ENCODE assay signal across 12 mouse cellular contexts in the genomic region with DNA sequence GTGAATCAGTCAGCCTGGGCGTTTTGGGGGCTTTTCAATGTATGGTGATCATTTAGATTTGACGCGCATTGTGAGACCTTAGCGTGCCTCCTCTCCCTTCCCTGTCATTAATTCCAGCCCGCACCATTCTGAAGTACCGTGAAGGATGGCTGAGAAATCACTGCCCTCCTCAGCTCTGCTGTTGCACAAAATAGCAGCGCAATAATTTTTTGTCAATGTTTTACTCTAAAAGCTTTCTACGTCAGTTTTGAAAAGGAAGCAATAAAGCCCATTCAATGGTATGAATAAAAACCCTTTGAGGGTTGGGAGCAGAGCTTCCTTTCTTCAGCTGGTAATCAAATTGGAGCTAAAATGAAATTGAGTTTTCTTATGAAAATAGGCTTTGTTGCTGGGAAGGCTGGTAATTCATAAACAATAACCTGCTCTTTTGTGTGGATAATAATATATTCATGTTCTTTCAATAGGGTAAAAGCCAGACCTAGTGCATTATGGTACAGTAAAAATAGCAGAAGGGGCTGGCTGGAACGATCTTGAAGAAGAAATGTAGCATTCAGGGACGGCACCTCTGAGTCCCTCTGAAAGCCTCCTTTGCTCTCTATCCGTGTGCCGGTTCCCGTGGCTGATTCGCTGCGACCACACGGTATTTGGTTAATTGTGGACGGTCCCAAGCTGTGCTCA.
DNase-seq lines count a peak whose midpoint lies in the region; ATAC-seq and TF ChIP-seq lines count a peak whose summit lies in the region.
"Had no signal": no experiment of that assay in that cellular context is flagged by ENCODE, and none has a peak within 500 bp of the region (broad histone marks: within the 10 kb centered on the region; RNA-seq: fewer than 3 reads in every experiment).

No protein-coding gene starts in this region.

- peak overlapping the region; percentile 32 for H3K4me2 ChIP-seq in neural tube, embryonic 11.5 days (ENCODE audit: low read depth)
- peak overlapping the region; percentile 45 for H3K4me2 ChIP-seq in hindbrain, embryonic 14.5 days (replicated peaks)
- H3K4me2 ChIP-seq in midbrain, embryonic 12.5 days (replicated peaks) = peak overlapping the region; percentile 44
- H3K4me2 ChIP-seq: liver, embryonic 11.5 days had no signal

- H3K4me3 ChIP-seq in neural tube, embryonic 11.5 days (ENCODE audit: low read depth, low read length) = no peak overlapping the region
- 0 out of 2 replicates have a peak overlapping the region, but pooled peaks have one; percentile 13 for H3K4me3 ChIP-seq in hindbrain, embryonic 14.5 days (replicated peaks; ENCODE audit: low read length)
- H3K4me3 ChIP-seq in midbrain, embryonic 12.5 days = no peak overlapping the region
- H3K4me3 ChIP-seq in small intestine, adult 2 months (ENCODE audit: low read depth, low read length) = no peak overlapping the region
- H3K4me3 ChIP-seq in heart, embryonic 10.5 days = no peak overlapping the region

- peak overlapping the region; percentile 26; the same call in 1 of the 2 replicates for H3K9ac ChIP-seq in neural tube, embryonic 11.5 days (ENCODE audit: low read length)
- H3K9ac ChIP-seq in hindbrain, embryonic 14.5 days = peak overlapping the region; percentile 32
- no peak overlapping the region for H3K9ac ChIP-seq in midbrain, embryonic 12.5 days (replicated peaks)

- 33% methylated on average over 17 of the region's 17 CpGs for WGBS in neural tube, embryonic 11.5 days
- 20% methylated on average over 17 of the region's 17 CpGs for WGBS in hindbrain, embryonic 14.5 days
- 51% methylated on average over 17 of the region's 17 CpGs for WGBS in midbrain, embryonic 12.5 days
- 61% methylated on average over 17 of the region's 17 CpGs for WGBS in small intestine, adult 2 months
- WGBS in heart, embryonic 10.5 days = 80% methylated on average over 17 of the region's 17 CpGs

- no peaks in the 10 kb centered on the region for H3K36me3 ChIP-seq in neural tube, embryonic 11.5 days (ENCODE audit: control insufficient read depth, insufficient read depth, low read length)
- no peaks in the 10 kb centered on the region for H3K36me3 ChIP-seq in hindbrain, embryonic 14.5 days (replicated peaks; ENCODE audit: control insufficient read depth, insufficient read depth)
- H3K36me3 ChIP-seq in midbrain, embryonic 12.5 days = no peaks in the 10 kb centered on the region
- no peaks in the 10 kb centered on the region for H3K36me3 ChIP-seq in small intestine, adult 2 months (ENCODE audit: control insufficient read depth, insufficient read depth, low read length)
- H3K36me3 ChIP-seq in heart, embryonic 10.5 days = no peaks in the 10 kb centered on the region

- H3K9me3 ChIP-seq in neural tube, embryonic 11.5 days (ENCODE audit: control insufficient read depth, low read length) = no peaks in the 10 kb centered on the region
- no peaks in the 10 kb centered on the region for H3K9me3 ChIP-seq in hindbrain, embryonic 14.5 days (ENCODE audit: control insufficient read depth, low read length)
- no peaks in the 10 kb centered on the region for H3K9me3 ChIP-seq in midbrain, embryonic 12.5 days
- H3K9me3 ChIP-seq in heart, embryonic 10.5 days = no peaks in the 10 kb centered on the region

- no peaks in the 10 kb centered on the region for H3K27me3 ChIP-seq in neural tube, embryonic 11.5 days (ENCODE audit: control insufficient read depth, insufficient read depth, low read length)
- H3K27me3 ChIP-seq in hindbrain, embryonic 14.5 days (ENCODE audit: control insufficient read depth, insufficient read depth, low read length) = peaks cover 6% of the 10 kb centered on the region; the same call in 1 of the 2 replicates
- H3K27me3 ChIP-seq in midbrain, embryonic 12.5 days = peaks cover 24% of the 10 kb centered on the region
- no peaks in the 10 kb centered on the region for H3K27me3 ChIP-seq in small intestine, adult 2 months (ENCODE audit: control insufficient read depth, insufficient read depth, low read length)
- H3K27me3 ChIP-seq in heart, embryonic 10.5 days (ENCODE audit: insufficient read depth, poor library complexity, severe bottlenecking) = peaks cover 14% of the 10 kb centered on the region; the same call in 1 of the 2 replicates

- no peak overlapping the region for H3K27ac ChIP-seq in neural tube, embryonic 11.5 days (ENCODE audit: low read depth, low read length)
- H3K27ac ChIP-seq in hindbrain, embryonic 14.5 days = peak overlapping the region; percentile 4; the same call in 1 of the 2 replicates
- peak overlapping the region; percentile 12; the same call in 1 of the 2 replicates for H3K27ac ChIP-seq in midbrain, embryonic 12.5 days (replicated peaks)
- H3K27ac ChIP-seq in small intestine, adult 2 months (ENCODE audit: insufficient read depth, low read depth, low read length) = peak overlapping the region; percentile 19; the same call in 1 of the 2 replicates
- H3K27ac ChIP-seq in heart, embryonic 10.5 days = no peak overlapping the region

- H3K4me1 ChIP-seq in neural tube, embryonic 11.5 days (ENCODE audit: control insufficient read depth, insufficient read depth, low read length) = peaks cover 27% of the 10 kb centered on the region
- peaks cover 40% of the 10 kb centered on the region for H3K4me1 ChIP-seq in hindbrain, embryonic 14.5 days (replicated peaks; ENCODE audit: control insufficient read depth, insufficient read depth, low read length)
- peaks cover 48% of the 10 kb centered on the region for H3K4me1 ChIP-seq in midbrain, embryonic 12.5 days
- H3K4me1 ChIP-seq in small intestine, adult 2 months (ENCODE audit: control insufficient read depth, insufficient read depth, insufficient read length, low read length) = peaks cover 12% of the 10 kb centered on the region; the same call in 1 of the 2 replicates
- H3K4me1 ChIP-seq in heart, embryonic 10.5 days = peaks cover 19% of the 10 kb centered on the region

- TF ChIP-seq CTCF in small intestine, adult 2 months (IDR thresholded peaks at IDR 0.05; ENCODE audit: extremely low read depth, insufficient read length, insufficient replicate concordance, low read depth, low read length) = no peak

- TF ChIP-seq POLR2A in small intestine, adult 2 months (IDR thresholded peaks at IDR 0.05; ENCODE audit: low read depth, low read length) = no peak

- 0 out of 2 replicates have a peak, but pooled peaks have one; percentile 6 for ATAC-seq in neural tube, embryonic 11.5 days (ENCODE audit: insufficient read depth, low FRiP score, low TSS enrichment)
- ATAC-seq in hindbrain, embryonic 14.5 days (ENCODE audit: low FRiP score) = peak; percentile 41; the same call in 1 of the 2 replicates
- 0 out of 2 replicates have a peak, but pooled peaks have one; percentile 39 for ATAC-seq in midbrain, embryonic 12.5 days (ENCODE audit: low FRiP score, low read depth)

- DNase-seq in neural tube, embryonic 11.5 days (ENCODE audit: low spot score) = peak; percentile 30
- DNase-seq in neural tube, embryonic 10.5 days (ENCODE audit: extremely low spot score, low spot score) = no peak
- no peak for DNase-seq in hindbrain, embryonic 14.5 days (ENCODE audit: low spot score)
- no peak for DNase-seq in cerebellum, adult 9-10 months
- DNase-seq in heart, adult 9 months (ENCODE audit: low spot score in 2 of 2) = no peak
- no peak for DNase-seq in heart, embryonic 10.5 days (ENCODE audit: low spot score)
- DNase-seq: cerebellum, adult 8-10 months; gastrocnemius, postnatal 10 days; kidney, adult 11 months had no signal

Comparison
In these comparisons a context has a peak if more than half of its experiments do, and no peak if none do; other contexts are left out.
1. H3K27ac ChIP-seq: peak in hindbrain, embryonic 14.5 days (single experiment), midbrain, embryonic 12.5 days (single experiment) and small intestine, adult 2 months (single experiment); none in neural tube, embryonic 11.5 days (single experiment) and heart, embryonic 10.5 days (single experiment).
2. Peak in every context shown above with its lines, with median percentiles within 50 percentile points of each other: ATAC-seq and H3K4me2 ChIP-seq.